Mouse (Mus musculus): ENCODE data around the gene Fgfr2. TPM values are rescaled to one million over a fixed set of nuclear protein-coding genes. Genes with fewer than 3 reads are reported as not detected.

Fgfr2 gene
- total RNA-seq, 1 experiment, result 37.5 TPM

DNA sequence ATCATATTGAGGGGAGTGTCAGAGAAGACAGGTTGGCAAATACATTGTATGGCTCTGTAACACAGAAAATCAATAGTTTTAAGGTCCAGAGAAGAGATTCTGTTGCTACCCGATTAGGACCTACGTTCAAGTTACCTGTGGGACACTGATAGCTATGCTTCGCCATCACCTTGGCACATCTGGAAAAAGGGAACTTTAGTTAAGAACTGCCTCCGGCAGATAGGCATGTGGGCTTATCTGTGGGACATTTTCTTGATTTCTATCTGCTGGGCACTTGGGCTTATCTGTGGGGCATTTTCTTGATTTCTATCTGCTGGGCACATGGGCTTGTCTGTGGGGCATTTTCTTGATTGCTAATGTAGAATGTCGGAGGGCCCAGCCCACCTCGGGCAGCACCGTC is 631.2 kb downstream of the Fgfr2 start:
- DNase-seq (ENCODE audit: low read depth, low spot score), result no peak
- in situ Hi-C loops (cut with MboI; ENCODE audit: low sequenced_read_pairs in 2 of 2, unreplicated experiment in 2 of 2), result no loop called here
- no peaks in the 10 kb centered on the region for H3K36me3 ChIP-seq (ENCODE audit: control insufficient read depth, insufficient read depth, low read length, poor library complexity, severe bottlenecking)
- H3K4me1 ChIP-seq (ENCODE audit: control insufficient read depth in 2 of 2, insufficient read depth in 2 of 2, low read length in 2 of 2, poor library complexity in 1 of 2), result no peaks in the 10 kb centered on the region
- no peak overlapping the region for H3K4me3 ChIP-seq (ENCODE audit: insufficient read depth in 1 of 2, low read depth in 1 of 2, low read length in 2 of 2, poor library complexity in 1 of 2, severe bottlenecking in 1 of 2)
- TF ChIP-seq ZC3H11A (IDR thresholded peaks at IDR 0.05; ENCODE audit: borderline replicate concordance, low read depth, low read length) (no peak), HCFC1 (IDR thresholded peaks at IDR 0.05; ENCODE audit: borderline replicate concordance, insufficient read depth, low read length) (no peak)
- no peaks in the 10 kb centered on the region for H3K9me3 ChIP-seq (ENCODE audit: control insufficient read depth, insufficient read depth, low read depth, low read length)
- no peak overlapping the region for H3K9ac ChIP-seq (ENCODE audit: insufficient read depth, low read depth, low read length, poor library complexity, severe bottlenecking)
- no peak overlapping the region for H3K27ac ChIP-seq (ENCODE audit: insufficient read depth, low read depth, low read length, poor library complexity, severe bottlenecking)

DNA sequence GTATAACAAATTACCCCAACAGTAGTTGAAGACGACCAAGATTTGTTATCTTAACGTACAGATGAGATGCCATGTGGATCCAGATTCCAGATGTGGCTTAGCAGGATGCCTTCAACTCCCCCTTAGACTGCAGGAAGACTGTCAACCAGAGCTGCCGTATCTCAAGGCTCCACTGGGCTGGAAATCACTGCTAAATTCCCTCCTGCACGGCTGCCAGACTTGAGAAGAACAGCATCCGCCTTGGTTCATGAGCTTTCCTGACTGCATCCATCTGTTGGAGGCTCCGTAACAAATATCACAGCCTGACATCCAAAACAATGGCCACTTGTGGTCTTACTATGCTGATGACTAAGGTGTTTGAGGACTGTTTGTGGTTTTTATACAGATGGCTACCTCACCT is 635.8 kb downstream of the Fgfr2 start:
- H3K27ac ChIP-seq (ENCODE audit: insufficient read depth, low read depth, low read length, poor library complexity, severe bottlenecking), result no peak overlapping the region
- H3K9me3 ChIP-seq (ENCODE audit: control insufficient read depth, insufficient read depth, low read depth, low read length), result no peaks in the 10 kb centered on the region
- no peak for TF ChIP-seq MAFK (IDR thresholded peaks at IDR 0.05; ENCODE audit: insufficient read depth, low read depth, low read length)
- H3K4me3 ChIP-seq (ENCODE audit: insufficient read depth in 1 of 2, low read depth in 1 of 2, low read length in 2 of 2, poor library complexity in 1 of 2, severe bottlenecking in 1 of 2), result no peak overlapping the region
- no peaks in the 10 kb centered on the region for H3K4me1 ChIP-seq (ENCODE audit: control insufficient read depth in 2 of 2, insufficient read depth in 2 of 2, low read length in 2 of 2, poor library complexity in 1 of 2)
- in situ Hi-C loops (cut with MboI; ENCODE audit: low sequenced_read_pairs in 2 of 2, unreplicated experiment in 2 of 2), result no loop called here
- H3K9ac ChIP-seq (ENCODE audit: insufficient read depth, low read depth, low read length, poor library complexity, severe bottlenecking), result no peak overlapping the region
- DNase-seq (ENCODE audit: low read depth, low spot score), result no peak
- no peaks in the 10 kb centered on the region for H3K36me3 ChIP-seq (ENCODE audit: control insufficient read depth, insufficient read depth, low read length, poor library complexity, severe bottlenecking)

DNA sequence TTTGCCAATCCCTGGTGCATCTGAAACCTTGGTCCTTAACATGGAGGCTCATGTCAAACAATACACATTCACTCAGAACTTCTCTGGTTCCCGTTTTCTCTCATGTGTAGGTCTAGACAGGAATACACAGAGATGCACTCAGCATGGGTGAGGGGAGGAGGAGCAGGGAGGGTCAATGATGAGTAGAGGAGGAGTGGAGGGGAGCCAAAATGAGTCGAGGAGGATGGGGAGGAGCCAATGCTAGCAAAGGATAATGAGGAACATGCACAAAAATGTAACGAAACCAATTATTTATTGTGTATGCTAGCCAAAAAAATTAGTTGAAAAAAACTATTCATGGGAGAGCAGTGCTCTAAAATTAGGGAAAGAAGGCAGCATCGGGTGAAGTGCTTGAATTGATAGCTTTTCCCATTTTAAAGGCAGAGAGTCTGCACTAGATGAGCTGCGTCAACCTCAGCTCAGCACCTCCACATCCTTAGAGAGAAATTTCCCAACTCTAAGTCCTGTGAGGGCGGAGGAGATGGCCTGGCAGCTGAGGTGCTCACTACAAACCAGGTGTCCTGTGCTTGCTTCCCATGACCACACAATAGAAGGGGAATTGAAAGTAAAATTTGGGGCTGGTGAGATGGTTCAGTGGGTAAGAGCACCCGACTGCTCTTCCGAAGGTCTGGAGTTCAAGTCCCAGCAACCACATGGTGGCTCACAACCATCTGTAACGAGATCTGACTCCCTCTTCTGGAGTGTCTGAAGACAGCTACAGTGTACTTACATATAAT is 636.6 kb downstream of the Fgfr2 start:
- H3K9ac ChIP-seq (ENCODE audit: insufficient read depth, low read depth, low read length, poor library complexity, severe bottlenecking), result no peak overlapping the region
- no peaks in the 10 kb centered on the region for H3K36me3 ChIP-seq (ENCODE audit: control insufficient read depth, insufficient read depth, low read length, poor library complexity, severe bottlenecking)
- DNase-seq (ENCODE audit: low read depth, low spot score), result no peak
- no peak for TF ChIP-seq ZNF384 (IDR thresholded peaks at IDR 0.05; ENCODE audit: low read depth, low read length)
- TF ChIP-seq HCFC1 (IDR thresholded peaks at IDR 0.05; ENCODE audit: borderline replicate concordance, insufficient read depth, low read length), result no peak
- no peak overlapping the region for H3K4me3 ChIP-seq (ENCODE audit: insufficient read depth in 1 of 2, low read depth in 1 of 2, low read length in 2 of 2, poor library complexity in 1 of 2, severe bottlenecking in 1 of 2)
- H3K4me1 ChIP-seq (ENCODE audit: control insufficient read depth in 2 of 2, insufficient read depth in 2 of 2, low read length in 2 of 2, poor library complexity in 1 of 2), result no peaks in the 10 kb centered on the region
- in situ Hi-C loops (cut with MboI; ENCODE audit: low sequenced_read_pairs in 2 of 2, unreplicated experiment in 2 of 2), result no loop called here
- no peaks in the 10 kb centered on the region for H3K9me3 ChIP-seq (ENCODE audit: control insufficient read depth, insufficient read depth, low read depth, low read length)
- H3K27ac ChIP-seq (ENCODE audit: insufficient read depth, low read depth, low read length, poor library complexity, severe bottlenecking), result no peak overlapping the region

DNA sequence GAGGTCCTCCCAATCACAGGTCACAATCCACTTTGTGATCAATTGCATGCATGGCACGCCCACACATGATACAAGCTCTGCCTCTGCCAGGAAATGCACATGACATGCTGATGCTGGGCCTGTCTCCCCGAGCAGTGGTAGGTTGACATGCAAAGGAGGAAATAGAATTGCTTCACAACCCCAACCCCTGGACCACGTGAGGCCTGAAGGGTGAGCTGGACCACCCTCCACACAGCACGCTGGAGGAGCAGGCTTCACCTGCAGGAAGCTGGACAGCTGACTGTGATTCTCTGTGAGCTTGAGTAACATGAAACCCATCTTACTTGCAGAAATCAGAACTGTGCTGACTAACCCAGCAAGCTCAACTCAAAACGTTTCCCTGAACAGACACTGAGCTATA is 638.7 kb downstream of the Fgfr2 start:
- H3K9me3 ChIP-seq (ENCODE audit: control insufficient read depth, insufficient read depth, low read depth, low read length), result no peaks in the 10 kb centered on the region
- TF ChIP-seq ZC3H11A (IDR thresholded peaks at IDR 0.05; ENCODE audit: borderline replicate concordance, low read depth, low read length) (no peak), HCFC1 (IDR thresholded peaks at IDR 0.05; ENCODE audit: borderline replicate concordance, insufficient read depth, low read length) (no peak), MAFK (IDR thresholded peaks at IDR 0.05; ENCODE audit: insufficient read depth, low read depth, low read length) (no peak), CHD2 (IDR thresholded peaks at IDR 0.05; ENCODE audit: low read depth, low read length) (no peak), ZNF384 (IDR thresholded peaks at IDR 0.05; ENCODE audit: low read depth, low read length) (no peak)
- H3K27ac ChIP-seq (ENCODE audit: insufficient read depth, low read depth, low read length, poor library complexity, severe bottlenecking), result no peak overlapping the region
- H3K4me3 ChIP-seq (ENCODE audit: insufficient read depth in 1 of 2, low read depth in 1 of 2, low read length in 2 of 2, poor library complexity in 1 of 2, severe bottlenecking in 1 of 2), result no peak overlapping the region
- H3K9ac ChIP-seq (ENCODE audit: insufficient read depth, low read depth, low read length, poor library complexity, severe bottlenecking), result no peak overlapping the region
- no peak for DNase-seq (ENCODE audit: low read depth, low spot score)
- no peaks in the 10 kb centered on the region for H3K4me1 ChIP-seq (ENCODE audit: control insufficient read depth in 2 of 2, insufficient read depth in 2 of 2, low read length in 2 of 2, poor library complexity in 1 of 2)
- in situ Hi-C loops (cut with MboI; ENCODE audit: low sequenced_read_pairs in 2 of 2, unreplicated experiment in 2 of 2), result no loop called here
- no peaks in the 10 kb centered on the region for H3K36me3 ChIP-seq (ENCODE audit: control insufficient read depth, insufficient read depth, low read length, poor library complexity, severe bottlenecking)

DNA sequence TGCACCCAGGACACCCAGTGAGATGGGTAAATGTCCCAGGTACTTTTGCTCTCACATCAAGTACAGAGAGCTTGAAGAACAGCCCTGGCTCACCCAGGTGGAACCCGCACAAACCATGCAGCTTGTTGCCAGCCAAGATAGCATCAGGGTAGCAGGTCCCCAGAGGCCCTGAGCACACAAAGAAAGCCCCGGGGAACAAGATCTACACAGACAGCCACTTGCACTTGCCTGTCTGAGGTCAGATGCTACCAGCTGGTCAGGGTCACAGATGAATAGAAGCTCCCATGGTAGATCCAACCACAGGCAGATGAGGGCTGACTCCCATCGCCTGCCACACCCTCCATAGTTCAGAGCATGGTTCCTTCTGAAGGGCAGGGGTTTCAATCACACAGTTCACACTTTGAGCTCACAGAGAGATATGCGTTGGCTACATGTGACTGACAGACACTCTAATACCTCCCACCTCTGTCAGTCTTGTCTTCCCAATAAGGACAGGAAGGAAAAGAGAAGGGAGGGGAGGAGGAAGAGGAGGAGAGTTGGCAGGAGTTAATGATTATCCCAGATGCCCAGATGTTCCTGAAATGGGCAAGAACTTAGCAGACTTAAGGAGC is 642.3 kb downstream of the Fgfr2 start:
- DNase-seq (ENCODE audit: low read depth, low spot score), result no peak
- TF ChIP-seq MAFK (IDR thresholded peaks at IDR 0.05; ENCODE audit: insufficient read depth, low read depth, low read length), result no peak
- no peaks in the 10 kb centered on the region for H3K4me1 ChIP-seq (ENCODE audit: control insufficient read depth in 2 of 2, insufficient read depth in 2 of 2, low read length in 2 of 2, poor library complexity in 1 of 2)
- H3K4me3 ChIP-seq (ENCODE audit: insufficient read depth in 1 of 2, low read depth in 1 of 2, low read length in 2 of 2, poor library complexity in 1 of 2, severe bottlenecking in 1 of 2), result no peak overlapping the region
- no peak overlapping the region for H3K27ac ChIP-seq (ENCODE audit: insufficient read depth, low read depth, low read length, poor library complexity, severe bottlenecking)
- no peak overlapping the region for H3K9ac ChIP-seq (ENCODE audit: insufficient read depth, low read depth, low read length, poor library complexity, severe bottlenecking)
- H3K9me3 ChIP-seq (ENCODE audit: control insufficient read depth, insufficient read depth, low read depth, low read length), result no peaks in the 10 kb centered on the region
- no peaks in the 10 kb centered on the region for H3K36me3 ChIP-seq (ENCODE audit: control insufficient read depth, insufficient read depth, low read length, poor library complexity, severe bottlenecking)
- in situ Hi-C loops (cut with MboI; ENCODE audit: low sequenced_read_pairs in 2 of 2, unreplicated experiment in 2 of 2), result no loop called here
